Mouse (Mus musculus) heart, embryonic 10.5 days (tissue): ENCODE measurements around the gene Tmem161a. TPM values are rescaled to one million over a fixed set of nuclear protein-coding genes. Genes with fewer than 3 reads are reported as not detected.
"Not testable (repeated sequence)": the region's sequence is repeated elsewhere in the genome, so short reads cannot be mapped to it uniquely, and the experiment has no call there.

Source experiments
- DNase-seq: peaks from one replicate; pipeline ENCODE4 v3.0.0-alpha.2; 2017; ENCODE audit warnings: low spot score
- H3K27ac ChIP-seq: fragments of 300-500 bp; sonication (generic); 2 replicates; pipeline ENCODE4 v1.5.1; 2016; ENCODE audit warnings: mild to moderate bottlenecking
- H3K27me3 ChIP-seq: fragments of 300-500 bp; sonication (generic); 2 replicates; pipeline ENCODE4 v1.6.1; 2016; ENCODE audit warnings: mild to moderate bottlenecking; ENCODE audit not compliant: poor library complexity, insufficient read depth, severe bottlenecking
- H3K36me3 ChIP-seq: fragments of 300-500 bp; sonication (generic); 2 replicates; pipeline ENCODE4 v1.6.1; 2016; ENCODE audit warnings: mild to moderate bottlenecking, moderate library complexity
- H3K4me1 ChIP-seq: fragments of 300-500 bp; sonication (generic); 2 replicates; pipeline ENCODE4 v1.6.1; 2016; ENCODE audit warnings: mild to moderate bottlenecking
- H3K4me3 ChIP-seq: fragments of 300-500 bp; sonication (generic); 2 replicates; pipeline ENCODE4 v1.5.1; 2016; ENCODE audit warnings: mild to moderate bottlenecking, moderate library complexity
- H3K9me3 ChIP-seq: fragments of 300-500 bp; sonication (generic); 2 replicates; pipeline ENCODE4 v1.6.1; 2016; ENCODE audit warnings: mild to moderate bottlenecking, moderate library complexity
- WGBS: fragments of 180-500 bp; shearing (Covaris S2); methylation state at CpG from one replicate; pipeline ENCODE4 v1.1.7; 2016; 5-methylcytosine and 5-hydroxymethylcytosine counted together
- polyA plus RNA-seq: library from polyadenylated mRNA; unstranded; fragments of >200 nt; fragmentation: Nextera tagmentation; extraction: Ambion mirVana; gene quantifications from 2 replicates; pipeline ENCODE4 v1.2.1, GENCODE M21; 2016

The Tmem161a gene
- polyA plus RNA-seq, 1 experiment from 2014 or later = 93.9 TPM

DNA sequence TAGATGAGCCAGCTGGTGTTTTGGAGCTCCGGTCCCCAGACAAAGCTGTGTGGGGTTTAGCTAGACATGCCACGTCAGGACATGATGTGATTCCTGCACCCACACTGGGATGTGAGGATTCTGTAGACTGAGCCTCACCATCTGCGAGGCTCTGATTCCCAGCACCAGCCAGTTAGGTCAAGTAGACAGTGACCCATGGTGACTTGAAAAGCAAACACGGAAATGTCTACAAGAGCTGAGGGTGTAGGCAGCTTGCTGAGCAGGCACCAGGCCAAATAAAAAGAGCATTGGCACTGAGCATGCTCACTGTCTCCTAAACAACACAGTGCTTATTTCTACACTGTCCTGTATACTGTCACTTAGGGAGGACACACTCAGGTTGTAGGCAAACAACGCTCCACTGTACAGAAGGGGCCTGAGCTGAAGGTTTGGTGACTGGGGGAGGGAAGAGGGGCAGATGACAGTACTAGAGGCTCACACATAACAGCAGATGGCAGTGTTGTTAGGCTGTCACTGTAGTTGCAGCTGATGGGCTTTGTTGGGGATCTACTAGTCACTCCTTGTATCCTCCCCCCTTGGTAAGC lies 28.0 kb downstream of the Tmem161a start:
- H3K36me3 ChIP-seq = no peaks in the 10 kb centered on the region
- no peak for DNase-seq
- H3K9me3 ChIP-seq = no peaks in the 10 kb centered on the region
- peaks cover 8% of the 10 kb centered on the region; the same call in 1 of the 2 replicates for H3K27me3 ChIP-seq
- no peak overlapping the region for H3K4me3 ChIP-seq
- peaks cover 33% of the 10 kb centered on the region for H3K4me1 ChIP-seq
- WGBS = 72% methylated on average over 5 of the region's 5 CpGs
- no peak overlapping the region for H3K27ac ChIP-seq

GRCm38 (mm10) chr8:70201417-70201816 lies 29.3 kb downstream of the Tmem161a start:
- H3K27ac ChIP-seq = no peak overlapping the region
- H3K36me3 ChIP-seq = no peaks in the 10 kb centered on the region
- H3K27me3 ChIP-seq = peaks cover 8% of the 10 kb centered on the region; the same call in 1 of the 2 replicates
- 53% methylated on average over 3 of the region's 3 CpGs for WGBS
- DNase-seq = no peak
- peaks cover 32% of the 10 kb centered on the region for H3K4me1 ChIP-seq
- no peak overlapping the region for H3K4me3 ChIP-seq
- no peaks in the 10 kb centered on the region for H3K9me3 ChIP-seq

DNA sequence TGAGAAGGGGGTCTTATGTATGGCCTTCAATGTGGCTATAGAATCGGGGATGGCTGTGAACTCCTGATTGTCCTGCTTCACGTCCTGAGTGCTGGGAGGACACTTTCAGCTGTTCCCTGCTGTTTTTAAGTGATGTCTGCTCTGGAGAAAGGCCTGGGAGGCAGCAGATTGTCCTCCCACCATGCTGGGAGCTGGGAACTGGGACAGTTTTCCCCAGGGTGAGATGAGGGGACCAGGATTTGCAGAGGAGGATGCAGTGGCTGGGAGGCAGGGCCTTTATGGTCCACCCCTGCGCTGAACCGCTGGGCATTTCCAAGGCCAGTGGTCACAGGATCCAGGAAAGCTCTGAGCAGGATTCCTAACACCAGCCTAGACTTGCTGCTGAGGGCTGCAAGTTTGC lies 30.9 kb downstream of the Tmem161a start:
- peak overlapping the region; percentile 54; the same call in 1 of the 2 replicates for H3K27ac ChIP-seq
- no peaks in the 10 kb centered on the region for H3K36me3 ChIP-seq
- H3K27me3 ChIP-seq = peaks cover 5% of the 10 kb centered on the region; the same call in 1 of the 2 replicates
- H3K9me3 ChIP-seq = no peaks in the 10 kb centered on the region
- WGBS = 66% methylated on average over 4 of the region's 4 CpGs
- peaks cover 25% of the 10 kb centered on the region for H3K4me1 ChIP-seq
- DNase-seq = no peak
- H3K4me3 ChIP-seq = no peak overlapping the region

GRCm38 (mm10) chr8:70204757-70205156 lies 32.6 kb downstream of the Tmem161a start:
- H3K4me1 ChIP-seq = peaks cover 23% of the 10 kb centered on the region
- no peaks in the 10 kb centered on the region for H3K36me3 ChIP-seq
- no peak overlapping the region for H3K4me3 ChIP-seq
- DNase-seq = no peak
- H3K27ac ChIP-seq = peak overlapping the region; percentile 54; the same call in 1 of the 2 replicates
- no peaks in the 10 kb centered on the region for H3K9me3 ChIP-seq
- H3K27me3 ChIP-seq = no peaks in the 10 kb centered on the region
- 41% methylated on average over 1 of the region's 1 CpGs for WGBS

DNA sequence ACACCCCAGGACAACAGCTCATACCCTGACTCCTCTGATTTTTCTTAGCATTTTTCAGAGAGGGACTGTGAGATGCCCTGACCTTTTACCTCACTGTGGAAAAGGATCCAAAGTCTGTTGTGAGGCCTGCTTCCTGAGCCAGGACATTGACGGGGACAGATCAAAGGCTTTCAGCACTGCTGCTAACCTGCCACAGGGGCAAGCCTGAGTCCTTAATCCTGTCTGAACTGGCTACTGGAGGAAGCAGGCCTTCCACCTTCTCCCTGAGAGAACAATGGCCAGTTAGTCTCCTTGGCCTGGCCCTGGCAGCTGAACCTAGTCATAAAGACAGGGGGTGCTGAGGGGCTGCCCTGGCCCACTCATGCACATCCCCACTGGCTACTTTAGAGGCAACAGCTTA lies 36.0 kb downstream of the Tmem161a start:
- 38% methylated on average over 1 of the region's 1 CpGs for WGBS
- Histone ChIP-seq H3K27ac (0 out of 2 replicates have a peak overlapping the region, but pooled peaks have one; percentile 5), H3K27me3 (peaks cover 10% of the 10 kb centered on the region; the same call in 1 of the 2 replicates), H3K4me1 (peaks cover 27% of the 10 kb centered on the region), H3K9me3 (no peaks in the 10 kb centered on the region), H3K4me3 (no peak overlapping the region), H3K36me3 (no peaks in the 10 kb centered on the region)
- DNase-seq = no peak

- H3K27ac ChIP-seq = peak overlapping the region; percentile 30; the same call in 1 of the 2 replicates
- H3K4me1 ChIP-seq = peaks cover 17% of the 10 kb centered on the region
- no peak for DNase-seq
- H3K4me3 ChIP-seq = no peak overlapping the region
- WGBS = 28% methylated on average over 8 of the region's 8 CpGs
- no peaks in the 10 kb centered on the region for H3K9me3 ChIP-seq
- peaks cover 10% of the 10 kb centered on the region; the same call in 1 of the 2 replicates for H3K27me3 ChIP-seq
- no peaks in the 10 kb centered on the region for H3K36me3 ChIP-seq
Observed at GRCm38 (mm10) chr8:70210538-70210937, 38.4 kb downstream of the Tmem161a start.

DNA sequence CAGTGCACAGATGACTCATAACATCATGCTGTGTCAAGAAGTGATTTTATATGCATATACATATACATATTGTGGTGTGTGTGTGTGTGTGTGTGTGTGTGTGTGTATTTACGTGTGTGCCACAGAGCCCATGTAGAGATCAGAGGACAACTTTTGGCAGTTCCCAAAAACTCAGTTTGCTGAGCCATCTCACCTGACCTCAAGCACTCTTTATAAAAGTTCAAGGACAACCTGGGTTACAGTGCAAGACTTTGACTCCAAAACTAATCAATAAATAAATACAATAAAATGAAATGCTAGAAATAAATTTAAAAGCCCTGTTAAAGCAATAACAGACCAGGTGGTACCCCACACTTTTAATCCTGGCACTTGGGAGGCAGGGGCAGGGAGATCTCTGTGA lies 39.1 kb downstream of the Tmem161a start:
- Histone ChIP-seq H3K4me3 (peak overlapping the region; percentile 78), H3K27me3 (peaks cover 10% of the 10 kb centered on the region; the same call in 1 of the 2 replicates), H3K27ac (peak overlapping the region; percentile 83; the same call in 1 of the 2 replicates), H3K4me1 (peaks cover 17% of the 10 kb centered on the region), H3K36me3 (no peaks in the 10 kb centered on the region), H3K9me3 (no peaks in the 10 kb centered on the region)
- WGBS = 86% methylated on average over 1 of the region's 1 CpGs
- no peak for DNase-seq

GRCm38 (mm10) chr8:70211726-70212111 lies 39.6 kb downstream of the Tmem161a start:
- 3% methylated on average over 31 of the region's 31 CpGs for WGBS
- peak overlapping the region; percentile 78 for H3K4me3 ChIP-seq
- no peaks in the 10 kb centered on the region for H3K36me3 ChIP-seq
- peaks cover 17% of the 10 kb centered on the region for H3K4me1 ChIP-seq
- DNase-seq = peak; percentile 81
- H3K9me3 ChIP-seq = no peaks in the 10 kb centered on the region
- peaks cover 10% of the 10 kb centered on the region; the same call in 1 of the 2 replicates for H3K27me3 ChIP-seq
- peak overlapping the region; percentile 83 for H3K27ac ChIP-seq

- Histone ChIP-seq H3K9me3 (no peaks in the 10 kb centered on the region), H3K4me3 (peak within 1 kb of the TSS; percentile 78), H3K36me3 (no peaks in the 10 kb centered on the region), H3K4me1 (peaks cover 17% of the 10 kb centered on the region), H3K27ac (peak within 1 kb of the TSS; percentile 83), H3K27me3 (peaks cover 10% of the 10 kb centered on the region; the same call in 1 of the 2 replicates)
- DNase-seq = peak; percentile 100
- under 1% methylated on average over 66 of the region's 66 CpGs for WGBS
Observed at GRCm38 (mm10) chr8:70212112-70213055, 40.2 kb downstream of the Tmem161a start, which contains the start of gene Slc25a42. TSS of gene Slc25a42 (minus strand) at chr8:70212305.

DNA sequence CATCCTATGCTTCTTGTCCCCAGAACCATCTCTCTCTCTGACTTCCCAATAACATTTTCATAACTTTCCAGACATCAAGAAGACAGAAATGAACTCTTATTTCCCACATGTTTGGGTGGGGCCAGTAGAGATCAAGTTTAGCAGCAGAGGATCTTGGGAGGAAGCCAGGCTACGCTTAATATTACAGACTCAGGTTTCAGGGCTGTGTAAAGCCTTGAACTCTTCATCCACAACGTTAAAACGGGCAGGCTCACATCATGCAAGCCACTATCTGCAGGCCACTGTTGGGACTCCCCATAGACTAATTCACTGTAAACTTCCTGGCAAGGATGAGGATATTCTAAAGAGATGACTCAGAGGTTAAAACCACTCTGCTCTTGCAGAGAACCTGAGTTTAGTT lies 42.3 kb downstream of the Tmem161a start:
- 67% methylated on average over 3 of the region's 3 CpGs for WGBS
- Histone ChIP-seq H3K9me3 (no peaks in the 10 kb centered on the region), H3K27ac (no peak overlapping the region), H3K27me3 (peaks cover 10% of the 10 kb centered on the region; the same call in 1 of the 2 replicates), H3K4me3 (no peak overlapping the region), H3K4me1 (peaks cover 20% of the 10 kb centered on the region), H3K36me3 (no peaks in the 10 kb centered on the region)
- DNase-seq = no peak

DNA sequence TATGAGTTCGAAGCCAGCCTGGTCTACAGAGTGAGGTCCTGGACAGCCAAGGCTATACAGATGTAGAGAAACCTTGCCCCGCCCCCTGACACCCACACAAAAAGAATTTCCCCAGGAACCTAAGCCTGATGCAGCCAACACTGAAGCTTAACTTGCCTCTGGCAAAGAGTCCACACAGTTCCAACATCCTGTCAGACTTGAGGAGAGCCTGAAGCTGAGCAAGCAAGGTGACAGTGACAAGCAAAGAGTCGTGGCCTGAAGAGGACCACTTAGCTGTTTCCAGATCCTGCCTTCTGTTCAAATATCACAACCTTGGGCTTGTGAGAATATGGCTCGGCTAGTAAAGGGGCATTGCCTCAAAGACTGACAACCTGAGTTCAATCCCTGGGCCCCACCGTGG lies 42.9 kb downstream of the Tmem161a start:
- Histone ChIP-seq H3K4me3 (no peak overlapping the region), H3K4me1 (peaks cover 23% of the 10 kb centered on the region), H3K27ac (no peak overlapping the region), H3K36me3 (no peaks in the 10 kb centered on the region), H3K9me3 (no peaks in the 10 kb centered on the region), H3K27me3 (peaks cover 10% of the 10 kb centered on the region; the same call in 1 of the 2 replicates)
- no peak for DNase-seq
- 56% methylated on average over 5 of the region's 5 CpGs for WGBS

- H3K4me3 ChIP-seq, H3K27me3 ChIP-seq, H3K9me3 ChIP-seq, DNase-seq, H3K36me3 ChIP-seq, H3K27ac ChIP-seq: not testable (repeated sequence)
- H3K4me1 ChIP-seq = peaks cover 20% of the 10 kb centered on the region
- 56% methylated on average over 3 of the region's 3 CpGs for WGBS
Observed at GRCm38 (mm10) chr8:70216161-70216560, 44.0 kb downstream of the Tmem161a start.

- Histone ChIP-seq H3K27me3 (no peaks in the 10 kb centered on the region), H3K36me3 (peaks cover 4% of the 10 kb centered on the region; the same call in 1 of the 2 replicates), H3K27ac (no peak overlapping the region), H3K4me3 (no peak overlapping the region), H3K9me3 (no peaks in the 10 kb centered on the region), H3K4me1 (peaks cover 18% of the 10 kb centered on the region; the same call in 1 of the 2 replicates)
- DNase-seq = no peak
- 79% methylated on average over 1 of the region's 1 CpGs for WGBS
Observed at GRCm38 (mm10) chr8:70216566-70216965, 44.4 kb downstream of the Tmem161a start.
